Mouse (Mus musculus) macrophage (primary cell): ENCODE data around the gene Lrrn1. TPM values are rescaled to one million over a fixed set of nuclear protein-coding genes. Genes with fewer than 3 reads are reported as not detected.

Source experiments
- H3K27ac ChIP-seq: fragments of 350-480 bp; formaldehyde crosslinking; 2 replicates; pipeline ENCODE4 v1.9.0; 2021
- H3K36me3 ChIP-seq: fragments of 350-480 bp; formaldehyde crosslinking; 2 replicates; pipeline ENCODE4 v1.9.0; 2021; ENCODE audit errors: inconsistent target
- H3K4me3 ChIP-seq: fragments of 350-480 bp; formaldehyde crosslinking; 2 replicates; pipeline ENCODE4 v1.9.0; 2021; ENCODE audit errors: inconsistent target
- H3K79me2 ChIP-seq: fragments of 350-480 bp; formaldehyde crosslinking; 2 replicates; pipeline ENCODE4 v1.9.0; 2021; ENCODE audit errors: inconsistent target
- whole genome bisulfite sequencing: methylation state at CpG from one replicate; pipeline ENCODE4 v1.1.7; 2026; ENCODE audit warnings: inconsistent platforms; ENCODE audit not compliant: missing documents; 5-methylcytosine and 5-hydroxymethylcytosine counted together
- polyA plus RNA-seq: library from polyadenylated mRNA; stranded (reverse); fragments of 250-400 nt; gene quantifications from 3 replicates; pipeline ENCODE4 v1.2.4, GENCODE M21; 2018; ENCODE audit warnings: inconsistent platforms
- total RNA-seq, 78 experiments: library from RNA; depleted of rRNA; stranded (reverse); fragments of 250-400 nt; gene quantifications; 1 replicate in 9 of 78; 2 replicates in 24 of 78; 3 replicates in 43 of 78; 4 replicates in 2 of 78; pipeline ENCODE4 v1.2.4; 2018; ENCODE audit warnings: inconsistent platforms in 56 of 78

Lrrn1 gene
- total RNA-seq (2018; cell fraction: chromatin; rRNA removed) = under 1 TPM in 1 of 26 experiments, not detected in 25; 0.44 TPM
- total RNA-seq (2018; cell fraction: cytosol; rRNA removed) = not detected
- not detected for total RNA-seq (2018; cell fraction: nucleus; rRNA removed)
- not detected in 3 replicates for polyA plus RNA-seq

- Histone ChIP-seq H3K36me3 (no peaks in the 10 kb centered on the region), H3K4me3 (no peak within 1 kb of the TSS), H3K27ac (no peak within 1 kb of the TSS), H3K79me2 (no peaks in the 10 kb centered on the region)
- 5% methylated on average over 37 of the region's 43 CpGs for WGBS
Observed at GRCm38 (mm10) chr6:107528877-107529864, at the start of gene Lrrn1. Gene Lrrn1 (plus strand): TSS chr6:107529768.

DNA sequence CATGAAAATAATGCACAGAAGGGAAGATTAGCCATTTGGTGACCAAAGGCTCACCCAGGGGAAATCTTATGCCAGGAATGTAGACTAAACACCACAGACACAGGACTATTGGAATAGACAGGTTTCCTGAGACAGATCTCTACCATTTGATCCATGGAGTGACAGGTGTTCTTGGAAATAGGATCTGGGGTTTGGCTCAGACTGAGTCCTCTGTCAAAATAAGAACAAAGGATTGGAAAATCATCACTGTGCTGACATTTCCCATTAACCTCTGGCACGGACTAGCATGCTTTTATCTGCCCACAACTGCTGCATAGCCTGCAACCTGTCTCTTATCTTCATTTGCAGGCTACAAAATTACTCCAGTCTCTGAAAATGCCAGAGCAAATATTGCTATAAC, 35.1 kb upstream of the Lrrn1 start:
- Histone ChIP-seq H3K4me3 (no peak overlapping the region), H3K27ac (no peak overlapping the region), H3K36me3 (no peaks in the 10 kb centered on the region), H3K79me2 (no peaks in the 10 kb centered on the region)
- 48% methylated on average over 1 of the region's 1 CpGs for WGBS

DNA sequence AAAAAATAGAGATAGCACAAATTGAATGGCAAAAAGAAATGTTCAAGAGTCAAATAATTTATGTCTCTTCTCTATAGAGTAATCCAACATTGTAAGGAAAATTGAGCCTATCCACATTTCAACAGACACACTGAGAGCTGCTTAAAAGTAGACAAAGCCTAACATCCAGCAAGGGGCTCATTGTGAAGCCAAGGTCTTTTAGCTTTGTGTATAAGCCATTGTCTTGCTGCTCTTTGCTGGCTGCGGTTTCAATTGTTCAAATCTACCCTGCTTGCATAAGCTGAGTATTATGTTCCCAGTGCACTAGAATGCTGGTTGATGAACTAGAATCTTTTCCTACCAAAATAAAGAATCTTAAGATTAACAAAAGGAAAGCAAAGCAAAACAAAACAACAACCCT, 33.7 kb upstream of the Lrrn1 start:
- Histone ChIP-seq H3K27ac (no peak overlapping the region), H3K36me3 (no peaks in the 10 kb centered on the region), H3K4me3 (no peak overlapping the region), H3K79me2 (no peaks in the 10 kb centered on the region)
- WGBS = 86% methylated on average over 1 of the region's 1 CpGs

DNA sequence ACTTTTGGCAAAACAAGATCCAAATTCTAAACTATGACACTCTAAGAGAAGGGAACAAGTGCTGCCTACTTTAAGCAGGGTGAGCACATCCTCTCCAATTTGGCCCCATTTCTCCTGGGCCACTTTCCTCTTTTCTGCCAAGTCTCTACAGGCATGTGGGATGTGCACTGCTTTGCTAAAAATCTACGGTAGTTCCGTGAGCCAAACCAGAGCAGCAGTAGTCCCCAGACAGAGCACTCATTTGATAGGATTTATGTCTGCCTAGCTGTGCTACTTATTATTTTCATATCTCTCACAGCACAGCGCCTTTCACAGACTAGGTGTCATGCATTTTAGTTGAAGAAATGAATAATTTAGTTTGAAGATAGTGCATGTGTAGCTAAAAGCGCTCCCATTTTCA, 15.9 kb upstream of the Lrrn1 start:
- no peaks in the 10 kb centered on the region for H3K36me3 ChIP-seq
- H3K79me2 ChIP-seq = no peaks in the 10 kb centered on the region
- 79% methylated on average over 4 of the region's 4 CpGs for WGBS
- no peak overlapping the region for H3K4me3 ChIP-seq
- no peak overlapping the region for H3K27ac ChIP-seq

GRCm38 (mm10) chr6:107523953-107524352, 5.6 kb upstream of the Lrrn1 start:
- Histone ChIP-seq H3K36me3 (no peaks in the 10 kb centered on the region), H3K27ac (no peak overlapping the region), H3K79me2 (no peaks in the 10 kb centered on the region), H3K4me3 (no peak overlapping the region)
- 83% methylated on average over 2 of the region's 2 CpGs for WGBS

DNA sequence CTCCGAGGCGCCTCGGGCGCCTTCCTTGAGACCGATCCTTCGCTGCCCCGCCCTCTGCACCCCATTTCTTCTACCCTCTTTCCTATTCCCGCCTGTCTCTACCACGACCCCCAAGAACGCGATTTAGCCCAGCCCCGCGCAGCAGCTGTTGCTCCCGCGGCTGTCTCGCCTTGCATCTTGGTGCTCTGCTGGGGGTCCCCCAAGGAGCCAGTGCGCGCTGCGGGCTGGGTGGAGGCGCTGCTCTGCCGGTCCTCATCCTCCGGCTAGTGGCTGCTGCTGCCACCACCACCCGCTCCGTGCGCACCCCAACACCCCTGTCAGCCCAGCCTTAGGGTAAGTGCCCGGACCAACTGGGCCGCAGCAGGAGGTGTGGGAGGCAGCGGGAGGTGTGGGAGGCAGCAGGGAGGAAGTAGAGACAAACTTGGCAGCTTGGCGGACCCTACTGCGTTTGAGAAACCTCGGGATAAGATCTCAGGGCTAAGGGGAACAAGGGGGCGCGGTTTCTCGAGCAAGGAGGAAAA, 403 bp downstream of the Lrrn1 start:
- H3K4me3 ChIP-seq = no peak overlapping the region
- no peaks in the 10 kb centered on the region for H3K79me2 ChIP-seq
- no peaks in the 10 kb centered on the region for H3K36me3 ChIP-seq

GRCm38 (mm10) chr6:107530621-107531285, 1.2 kb downstream of the Lrrn1 start:
- H3K79me2 ChIP-seq = no peaks in the 10 kb centered on the region
- H3K27ac ChIP-seq = no peak overlapping the region
- no peak overlapping the region for H3K4me3 ChIP-seq
- no peaks in the 10 kb centered on the region for H3K36me3 ChIP-seq
- 7% methylated on average over 15 of the region's 15 CpGs for WGBS

More for the DNA sequence above, 403 bp downstream of the Lrrn1 start:
- no peak overlapping the region for H3K27ac ChIP-seq
- 1% methylated on average over 34 of the region's 34 CpGs for WGBS

DNA sequence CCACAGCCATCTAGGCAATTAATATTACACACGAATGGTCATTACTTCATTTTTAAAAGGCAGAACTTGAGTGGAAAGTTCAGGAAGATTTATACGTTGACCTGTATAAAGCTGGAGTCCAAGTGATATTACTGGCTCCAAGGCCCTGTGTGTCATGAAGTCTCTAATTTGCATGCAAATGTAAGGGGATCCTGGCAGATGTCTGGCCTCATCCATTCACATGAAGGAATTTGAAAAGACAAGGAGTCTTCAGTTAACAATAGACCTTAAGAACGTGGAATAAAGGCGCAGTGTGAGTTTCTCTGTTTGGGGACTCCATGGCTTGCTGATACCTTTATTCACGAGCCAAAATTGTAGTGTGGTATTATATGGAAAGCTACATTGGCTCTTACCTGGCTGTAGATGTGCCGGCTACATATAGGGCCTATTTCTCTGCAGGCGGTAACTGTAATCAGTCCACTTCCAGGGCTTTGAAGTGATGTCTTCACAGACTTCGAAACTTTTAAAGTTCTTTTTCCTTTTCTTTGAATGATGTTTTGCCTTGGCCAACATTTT, 2.0 kb downstream of the Lrrn1 start:
- H3K79me2 ChIP-seq = no peaks in the 10 kb centered on the region
- H3K36me3 ChIP-seq = no peaks in the 10 kb centered on the region
- WGBS = 69% methylated on average over 8 of the region's 8 CpGs
- H3K27ac ChIP-seq = no peak overlapping the region
- H3K4me3 ChIP-seq = no peak overlapping the region

DNA sequence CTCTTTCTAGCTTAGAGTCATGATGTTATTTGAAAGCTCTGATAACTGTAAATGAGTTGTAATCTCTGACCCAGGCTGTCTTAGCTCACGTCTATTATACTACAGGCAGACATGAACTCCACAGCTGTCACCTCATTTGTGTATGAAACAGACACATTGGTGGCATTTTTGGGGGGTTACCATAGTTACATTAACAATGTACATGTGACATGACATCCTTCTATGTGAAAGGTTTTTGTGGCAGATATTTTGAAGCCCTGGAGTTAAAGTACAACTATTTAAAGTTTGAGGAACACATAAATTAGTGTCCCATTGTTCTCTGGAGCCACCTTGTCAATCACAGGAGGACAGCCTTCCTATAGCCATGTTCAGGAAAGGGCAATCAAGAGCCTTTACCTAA, 5.0 kb downstream of the Lrrn1 start:
- 38% methylated on average over 1 of the region's 1 CpGs for WGBS
- no peak overlapping the region for H3K4me3 ChIP-seq
- H3K36me3 ChIP-seq = no peaks in the 10 kb centered on the region
- no peaks in the 10 kb centered on the region for H3K79me2 ChIP-seq
- no peak overlapping the region for H3K27ac ChIP-seq

DNA sequence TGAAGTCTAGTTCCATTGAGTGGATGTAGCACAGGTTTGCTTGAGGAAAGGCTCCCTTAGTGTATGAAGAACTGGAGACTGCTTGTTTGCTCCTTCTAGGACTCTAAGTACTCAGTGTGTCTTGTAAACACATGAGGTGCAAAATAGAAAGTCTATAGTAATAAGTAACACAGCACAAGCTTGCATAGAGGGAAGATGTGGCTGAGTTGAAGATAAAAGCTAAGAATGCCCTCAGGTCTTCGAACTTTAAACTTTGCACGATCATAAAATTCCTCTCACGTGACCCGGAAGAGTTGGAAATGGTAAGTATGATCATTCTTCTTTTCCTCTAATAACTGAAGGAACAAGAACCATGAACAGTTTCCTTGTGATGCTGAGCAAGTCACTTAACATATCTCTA, 7.1 kb downstream of the Lrrn1 start:
- Histone ChIP-seq H3K27ac (no peak overlapping the region), H3K36me3 (no peaks in the 10 kb centered on the region), H3K79me2 (no peaks in the 10 kb centered on the region), H3K4me3 (no peak overlapping the region)
- 95% methylated on average over 4 of the region's 4 CpGs for WGBS

GRCm38 (mm10) chr6:107541222-107541621, 11.7 kb downstream of the Lrrn1 start:
- WGBS = 89% methylated on average over 11 of the region's 11 CpGs
- no peaks in the 10 kb centered on the region for H3K79me2 ChIP-seq
- no peaks in the 10 kb centered on the region for H3K36me3 ChIP-seq
- no peak overlapping the region for H3K4me3 ChIP-seq
- H3K27ac ChIP-seq = no peak overlapping the region

- H3K36me3 ChIP-seq = no peaks in the 10 kb centered on the region
- no peak overlapping the region for H3K27ac ChIP-seq
- no peak overlapping the region for H3K4me3 ChIP-seq
- 87% methylated on average over 4 of the region's 4 CpGs for WGBS
- H3K79me2 ChIP-seq = no peaks in the 10 kb centered on the region
Observed at GRCm38 (mm10) chr6:107541918-107542317, 12.3 kb downstream of the Lrrn1 start.

GRCm38 (mm10) chr6:107546272-107546671, 16.7 kb downstream of the Lrrn1 start:
- 72% methylated on average over 2 of the region's 2 CpGs for WGBS
- H3K4me3 ChIP-seq = no peak overlapping the region
- no peaks in the 10 kb centered on the region for H3K36me3 ChIP-seq
- no peaks in the 10 kb centered on the region for H3K79me2 ChIP-seq
- H3K27ac ChIP-seq = no peak overlapping the region

- H3K36me3 ChIP-seq = no peaks in the 10 kb centered on the region
- 85% methylated on average over 1 of the region's 1 CpGs for WGBS
- H3K4me3 ChIP-seq = no peak overlapping the region
- no peaks in the 10 kb centered on the region for H3K79me2 ChIP-seq
- no peak overlapping the region for H3K27ac ChIP-seq
Observed at GRCm38 (mm10) chr6:107552511-107552910, 22.9 kb downstream of the Lrrn1 start.
